Mouse (Mus musculus) erythroblast, embryonic 14.5 days (primary cell): ENCODE measurements around the gene Mbd5.

Experiments
- GATA1 ChIP-seq: IDR thresholded peaks from 2 replicates; pipeline ENCODE4 v1.6.1; 2012; ENCODE audit warnings: low read length, inconsistent platforms, mixed read lengths
- TAL1 ChIP-seq: IDR thresholded peaks from 3 replicates; pipeline ENCODE4 v1.6.1; 2012; ENCODE audit warnings: low read length, inconsistent platforms, mixed read lengths

DNA sequence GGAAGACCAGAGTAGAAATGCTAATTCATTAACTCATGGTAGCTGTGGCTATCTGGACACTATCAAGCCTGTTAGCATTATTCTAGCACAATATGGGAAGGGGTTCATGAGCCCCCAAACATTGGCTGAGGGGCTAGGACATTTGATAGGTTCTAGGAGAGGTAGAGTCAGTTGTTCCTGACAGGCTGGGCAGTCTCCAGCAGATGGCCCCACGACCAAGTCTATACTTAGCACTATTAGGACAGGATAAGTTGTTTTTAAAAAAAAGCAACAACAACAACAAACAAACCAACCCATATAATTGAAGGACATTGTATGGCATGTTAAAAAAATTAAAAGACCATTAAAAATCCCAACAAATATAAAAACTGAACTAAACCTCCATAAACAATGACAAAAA is 35.1 kb upstream of the Mbd5 start:
- TF ChIP-seq GATA1 (no peak), TAL1 (no peak)
